21 mouse cellular contexts compared by ENCODE assay signal in the genomic region with DNA sequence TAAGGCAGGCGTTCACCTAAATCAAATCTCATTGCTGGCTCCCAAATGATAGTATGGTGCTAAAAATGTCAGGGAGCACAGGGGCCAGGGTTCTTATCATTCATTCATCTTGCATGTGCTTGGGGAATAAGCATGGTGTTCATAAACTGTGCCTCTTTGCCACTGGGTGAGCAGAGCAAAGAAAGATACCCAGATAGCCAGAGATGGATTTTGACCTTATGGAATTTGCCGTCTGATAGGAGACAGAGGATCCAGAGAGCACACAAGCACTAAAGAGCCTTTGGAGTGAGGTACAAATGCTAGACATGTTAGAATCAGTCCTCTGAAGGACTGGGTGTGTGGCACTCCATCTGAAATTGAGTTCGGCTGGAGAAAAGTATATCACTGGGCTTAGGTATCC.
"Had no signal": no experiment of that assay in that cellular context is flagged by ENCODE, and none has a peak within 500 bp of the region (broad histone marks: within the 10 kb centered on the region; RNA-seq: fewer than 3 reads in every experiment).

No protein-coding gene starts in this region.

- H3K27ac ChIP-seq: gastrocnemius, adult 2 months; heart, embryonic 13.5 days; heart, embryonic 15.5 days; hindbrain, embryonic 13.5 days; hindbrain, embryonic 15.5 days; hindbrain, postnatal 0 days; kidney, embryonic 15.5 days; kidney, postnatal 0 days; layer of hippocampus, adult 2 months; left cerebral cortex, adult 2 months; limb, embryonic 10.5 days; limb, embryonic 12.5 days had no signal

- H3K4me1 ChIP-seq: limb, embryonic 12.5 days had no signal

- H3K4me3 ChIP-seq: gastrocnemius, adult 2 months; heart, embryonic 13.5 days; heart, embryonic 15.5 days; hindbrain, embryonic 13.5 days; hindbrain, embryonic 15.5 days; kidney, embryonic 15.5 days; layer of hippocampus, adult 2 months; left cerebral cortex, adult 2 months; limb, embryonic 10.5 days; limb, embryonic 12.5 days had no signal

- H3K9ac ChIP-seq: heart, embryonic 13.5 days; heart, embryonic 15.5 days; hindbrain, embryonic 13.5 days; hindbrain, embryonic 15.5 days; kidney, embryonic 15.5 days; limb, embryonic 12.5 days had no signal

- H3K4me2 ChIP-seq: heart, embryonic 11.5 days; heart, embryonic 13.5 days; heart, embryonic 15.5 days; hindbrain, embryonic 13.5 days; hindbrain, embryonic 15.5 days; kidney, embryonic 15.5 days; limb, embryonic 12.5 days; liver, embryonic 11.5 days had no signal

- DNase-seq: gastrocnemius, adult 2 months; gastrocnemius, postnatal 10 days; gastrocnemius, postnatal 25 days; heart, adult 18-20 months; heart, postnatal 14 days; heart, postnatal 36 days; liver had no signal

- H3K27me3 ChIP-seq: heart, embryonic 13.5 days; heart, embryonic 15.5 days; hindbrain, embryonic 13.5 days; hindbrain, embryonic 15.5 days; kidney, embryonic 15.5 days had no signal

- H3K9me3 ChIP-seq: heart, embryonic 13.5 days; heart, embryonic 15.5 days; hindbrain, embryonic 13.5 days; hindbrain, embryonic 15.5 days; kidney, embryonic 15.5 days; limb, embryonic 10.5 days; limb, embryonic 12.5 days had no signal

- ATAC-seq: forebrain, embryonic 16.5 days; hindbrain, postnatal 0 days had no signal

- H3K36me3 ChIP-seq: heart, embryonic 13.5 days; heart, embryonic 15.5 days; hindbrain, embryonic 13.5 days; hindbrain, embryonic 15.5 days; kidney, embryonic 15.5 days; limb, embryonic 10.5 days; limb, embryonic 12.5 days had no signal
